Mouse (Mus musculus): ENCODE data around the gene Ttc27.

Gene Ttc27

GRCm38 (mm10) chr17:74903411-74904331 is 186.1 kb downstream of the Ttc27 start:
- CTCF ChIA-PET = interaction anchor here in 1 of 4 experiments (0.7 kb wide), 1 partner anchor 1554 kb away, joined by 3 read pairs; no protein-coding TSS in a partner anchor
- POLR2A ChIA-PET = interaction anchor here in 3 of 4 experiments (0.8 to 2.4 kb wide), 9 partner anchors 9 to 130 kb away, joined by 3 to 8 read pairs (median 4); partner anchors contain the start of gene Ltbp1 (in 1 of the 3)

DNA sequence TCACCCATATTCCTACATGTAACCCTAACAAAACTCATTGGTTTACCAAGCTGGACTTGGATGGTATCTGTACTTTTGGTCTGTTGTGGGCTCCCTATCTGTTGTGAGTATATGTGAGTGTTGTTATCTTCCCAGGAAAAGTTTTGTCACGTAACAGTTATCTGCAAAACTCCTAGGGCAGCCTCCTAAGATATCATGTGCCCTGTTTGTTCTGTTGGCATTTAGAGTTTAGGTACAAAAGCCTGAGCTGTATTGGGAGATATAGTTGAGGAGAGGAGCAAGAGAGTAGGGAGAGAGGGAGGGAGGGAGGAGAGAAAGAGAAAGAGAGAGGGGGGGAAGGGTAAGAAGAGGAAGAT is 186.8 kb downstream of the Ttc27 start:
- CTCF ChIA-PET = interaction anchor here in 1 of 4 experiments (0.7 kb wide), 1 partner anchor 1554 kb away, joined by 3 read pairs; no protein-coding TSS in a partner anchor
- POLR2A ChIA-PET = interaction anchor here in 3 of 4 experiments (0.8 to 2.4 kb wide), 8 partner anchors 8 to 130 kb away, joined by 3 to 8 read pairs (median 4); partner anchors contain the start of gene Ltbp1 (in 1 of the 3)

DNA sequence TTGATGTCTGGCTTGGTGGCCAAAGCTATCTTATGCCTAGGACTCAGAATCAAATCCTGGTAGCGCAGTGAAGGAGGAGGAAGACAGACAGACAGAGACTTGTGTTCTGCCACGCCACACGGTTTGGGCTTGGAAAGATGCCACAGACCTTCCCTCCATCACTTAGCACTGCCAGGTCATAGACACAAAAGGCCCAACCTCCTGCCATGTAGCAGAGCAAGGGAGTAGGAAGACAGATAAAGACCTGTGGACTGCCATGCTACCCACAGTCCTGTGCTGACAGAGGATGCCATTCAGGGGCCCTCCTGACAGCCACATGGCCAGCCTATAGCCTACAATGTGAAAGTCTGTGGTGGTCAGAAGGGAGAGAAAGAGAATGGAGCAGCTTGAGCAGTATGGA is 187.4 kb downstream of the Ttc27 start:
- ChIA-PET CTCF (interaction anchor here in 1 of 4 experiments (0.7 kb wide), 1 partner anchor 9 kb away, joined by 4 read pairs; no protein-coding TSS in a partner anchor), POLR2A (interaction anchor here in 2 of 4 experiments (1.3 to 2.4 kb wide), 3 partner anchors 8 to 131 kb away, joined by 3 to 8 read pairs (median 8); no protein-coding TSS in a partner anchor)

GRCm38 (mm10) chr17:74912995-74913394 is 195.5 kb downstream of the Ttc27 start:
- CTCF ChIA-PET = interaction anchor here in 1 of 4 experiments (0.6 to 0.8 kb wide), 2 partner anchors 93 to 95 kb away, joined by 3 read pairs; partner anchors contain the start of gene Ltbp1
- POLR2A ChIA-PET = interaction anchor here in 3 of 4 experiments (0.9 to 2.5 kb wide), 4 partner anchors 9 kb away, joined by 3 to 8 read pairs (median 6); no protein-coding TSS in a partner anchor
